Mouse (Mus musculus) neural tube, embryonic 12.5 days (tissue): ENCODE data around the gene Wdr17. TPM values are rescaled to one million over a fixed set of nuclear protein-coding genes. Genes with fewer than 3 reads are reported as not detected.

Source experiments
- ATAC-seq: fragments of 200-750 bp; cut with Nextera tagmentation; 2 replicates; pipeline ENCODE4 v1.8.0; 2017; ENCODE audit warnings: low read depth, mild to moderate bottlenecking, moderate TSS enrichment, moderate library complexity; ENCODE audit not compliant: low FRiP score
- H3K27ac ChIP-seq: fragments of 300-500 bp; sonication (generic); 2 replicates; pipeline ENCODE4 v1.5.1; 2016
- H3K27me3 ChIP-seq: fragments of 300-500 bp; sonication (generic); replicated peaks from 2 replicates; pipeline ENCODE4 v1.6.1; 2016; ENCODE audit warnings: mild to moderate bottlenecking
- H3K36me3 ChIP-seq: fragments of 300-500 bp; sonication (generic); 2 replicates; pipeline ENCODE4 v1.6.1; 2016; ENCODE audit warnings: mild to moderate bottlenecking
- H3K4me1 ChIP-seq: fragments of 300-500 bp; sonication (generic); 2 replicates; pipeline ENCODE4 v1.6.1; 2016
- H3K4me2 ChIP-seq: fragments of 300-500 bp; sonication (generic); replicated peaks from 2 replicates; pipeline ENCODE4 v1.6.1; 2016; ENCODE audit warnings: mild to moderate bottlenecking
- H3K4me3 ChIP-seq: fragments of 300-500 bp; sonication (generic); 2 replicates; pipeline ENCODE4 v1.5.1; 2016
- H3K9ac ChIP-seq: fragments of 300-500 bp; sonication (generic); 2 replicates; pipeline ENCODE4 v1.6.1; 2016; ENCODE audit warnings: mild to moderate bottlenecking
- H3K9me3 ChIP-seq: fragments of 300-500 bp; sonication (generic); 2 replicates; pipeline ENCODE4 v1.6.1; 2016; ENCODE audit warnings: mild to moderate bottlenecking
- WGBS: fragments of 180-500 bp; shearing (Covaris S2); methylation state at CpG from one replicate; pipeline ENCODE4 v1.1.7; 2016; 5-methylcytosine and 5-hydroxymethylcytosine counted together
- polyA plus RNA-seq: library from polyadenylated mRNA; unstranded; fragments of >200 nt; fragmentation: Nextera tagmentation; extraction: Ambion mirVana; gene quantifications from 2 replicates; pipeline ENCODE4 v1.2.1, GENCODE M21; 2016

Gene Wdr17
- polyA plus RNA-seq, result 4.3 and 5.8 TPM in 2 replicates

DNA sequence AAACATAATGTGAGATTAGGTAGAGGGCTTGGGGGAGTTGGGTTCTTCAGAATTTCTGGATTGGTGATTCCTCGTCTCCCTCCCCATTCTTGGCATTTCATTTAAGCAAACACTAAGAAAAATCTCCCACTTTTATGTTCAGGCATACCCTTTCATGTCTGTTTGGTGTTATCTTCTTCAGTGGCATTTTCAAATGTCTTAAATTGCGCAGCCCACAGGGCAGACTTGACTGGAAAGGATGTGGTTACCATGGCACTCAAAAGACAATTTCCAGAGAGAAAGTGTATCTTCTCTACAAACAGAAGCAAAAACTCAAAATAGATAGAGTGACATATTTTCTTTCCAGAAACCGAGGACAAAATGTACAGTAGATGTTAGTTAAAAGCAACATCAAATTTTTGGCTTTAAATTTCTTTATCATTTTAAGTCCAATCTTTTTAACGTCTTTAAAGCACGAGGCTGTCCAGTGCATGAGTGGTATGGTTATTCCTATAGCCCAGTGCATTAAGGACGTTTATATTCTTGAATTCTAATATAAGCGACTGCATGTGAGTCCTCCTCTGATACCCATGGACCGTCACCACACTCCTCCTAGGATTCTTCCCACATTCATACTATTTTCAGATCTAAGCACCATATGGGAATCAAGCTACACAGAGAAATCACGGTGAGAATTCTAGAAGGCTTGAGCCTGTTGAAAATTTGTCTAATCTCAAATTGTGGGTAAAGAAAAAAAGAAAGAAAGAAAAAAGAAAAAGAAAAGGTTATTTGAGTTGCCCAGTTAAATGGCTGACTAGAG is at the start of gene Wdr17:
Wdr17 (minus strand) TSS at position 198 of the 799 bp plus-strand sequence.
- 87% methylated on average over 9 of the region's 9 CpGs for WGBS

DNA sequence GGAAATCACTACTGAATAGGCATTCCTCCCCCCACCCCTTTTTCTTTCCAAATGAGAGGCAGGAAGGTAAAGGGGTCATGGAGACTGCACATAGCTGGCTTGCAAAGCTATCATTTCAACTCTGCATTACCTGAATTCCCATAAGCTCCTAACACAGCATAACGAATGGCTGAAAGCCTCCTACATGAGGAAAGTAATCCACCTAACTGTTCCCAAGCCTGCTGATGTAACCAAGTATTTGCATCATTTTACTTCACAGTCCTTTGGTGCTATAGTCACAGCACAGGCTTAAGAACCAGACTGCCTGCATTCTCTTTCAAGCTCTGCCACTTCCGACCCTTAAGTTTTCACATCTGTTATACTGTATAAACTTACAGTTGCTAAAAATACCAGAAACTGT is 45.3 kb upstream of the Wdr17 start:
- 74% methylated on average over 2 of the region's 2 CpGs for WGBS
- no peaks in the 10 kb centered on the region for H3K4me1 ChIP-seq
- no peak overlapping the region for H3K27ac ChIP-seq
- no peak overlapping the region for H3K4me2 ChIP-seq
- H3K9me3 ChIP-seq, result no peaks in the 10 kb centered on the region
- no peak for ATAC-seq
- H3K36me3 ChIP-seq, result no peaks in the 10 kb centered on the region
- no peak overlapping the region for H3K9ac ChIP-seq
- no peak overlapping the region for H3K4me3 ChIP-seq
- H3K27me3 ChIP-seq, result no peaks in the 10 kb centered on the region

More for the DNA sequence above, at the start of gene Wdr17:
- Histone ChIP-seq H3K27me3 (no peaks in the 10 kb centered on the region), H3K4me2 (no peak within 1 kb of the TSS), H3K27ac (no peak within 1 kb of the TSS), H3K4me1 (no peaks in the 10 kb centered on the region), H3K9me3 (no peaks in the 10 kb centered on the region), H3K4me3 (no peak within 1 kb of the TSS), H3K9ac (no peak within 1 kb of the TSS), H3K36me3 (no peaks in the 10 kb centered on the region)
- ATAC-seq, result no peak

DNA sequence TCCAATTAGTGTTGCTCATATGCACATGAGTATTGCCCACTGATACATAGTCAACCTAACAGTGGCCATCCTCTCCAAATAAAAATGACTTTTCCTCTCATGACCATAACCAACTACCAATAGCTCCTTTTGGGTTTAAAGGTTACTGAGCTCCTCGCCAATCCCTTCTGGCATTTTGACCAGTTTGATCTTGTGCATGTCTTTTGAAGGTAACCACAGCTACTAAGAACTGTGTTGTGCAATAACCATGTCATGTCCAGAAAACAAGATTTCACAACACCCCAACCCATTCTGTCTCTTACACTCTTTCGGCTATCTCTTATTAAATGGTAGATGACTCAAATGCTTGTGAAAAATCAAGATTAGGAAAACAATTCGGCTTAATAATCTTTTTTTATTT is 38.0 kb upstream of the Wdr17 start:
- no peaks in the 10 kb centered on the region for H3K4me1 ChIP-seq
- no peak overlapping the region for H3K4me2 ChIP-seq
- no peak for ATAC-seq
- H3K27ac ChIP-seq, result no peak overlapping the region
- no peaks in the 10 kb centered on the region for H3K9me3 ChIP-seq
- H3K27me3 ChIP-seq, result no peaks in the 10 kb centered on the region
- H3K9ac ChIP-seq, result no peak overlapping the region
- H3K4me3 ChIP-seq, result no peak overlapping the region
- WGBS, result 90% methylated on average over 3 of the region's 3 CpGs
- H3K36me3 ChIP-seq, result no peaks in the 10 kb centered on the region

DNA sequence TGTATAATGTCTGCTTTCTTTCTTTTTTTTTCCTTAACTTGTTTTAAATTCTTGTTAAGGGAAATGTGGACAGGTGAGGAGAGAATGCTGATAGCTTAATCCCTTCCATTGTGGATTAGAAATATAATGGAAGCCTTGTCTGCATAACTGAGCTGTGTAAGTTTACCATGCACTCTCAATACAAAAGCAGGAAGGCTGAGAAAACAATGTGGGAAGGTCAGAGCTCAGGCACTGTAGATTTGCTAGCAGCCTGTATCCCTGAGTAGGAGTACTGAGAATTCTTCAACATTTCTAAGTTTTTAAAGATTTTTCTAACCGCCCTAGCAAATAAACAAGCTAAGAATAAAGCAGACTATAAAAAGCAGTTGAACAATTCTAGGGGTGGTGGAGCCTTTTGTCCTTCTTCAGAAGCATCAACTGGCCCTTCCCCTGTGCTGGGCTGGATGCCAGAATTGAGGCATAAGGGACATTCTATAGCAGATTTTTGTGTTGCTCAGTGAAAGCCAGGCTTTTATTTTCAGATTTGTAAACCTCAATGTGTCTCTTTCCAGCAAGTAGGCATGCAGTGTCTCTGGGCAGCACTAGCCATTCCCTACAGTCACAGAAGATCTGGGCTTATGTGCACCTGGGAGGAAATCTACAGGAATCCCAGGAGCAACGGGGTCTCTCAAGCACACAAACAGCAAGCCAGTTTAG is 35.3 kb upstream of the Wdr17 start:
- Histone ChIP-seq H3K9me3 (no peaks in the 10 kb centered on the region), H3K4me2 (no peak overlapping the region), H3K36me3 (no peaks in the 10 kb centered on the region), H3K27me3 (no peaks in the 10 kb centered on the region), H3K4me3 (no peak overlapping the region), H3K4me1 (no peaks in the 10 kb centered on the region), H3K27ac (no peak overlapping the region), H3K9ac (no peak overlapping the region)
- 43% methylated on average over 2 of the region's 2 CpGs for WGBS
- ATAC-seq, result peak; percentile 61

DNA sequence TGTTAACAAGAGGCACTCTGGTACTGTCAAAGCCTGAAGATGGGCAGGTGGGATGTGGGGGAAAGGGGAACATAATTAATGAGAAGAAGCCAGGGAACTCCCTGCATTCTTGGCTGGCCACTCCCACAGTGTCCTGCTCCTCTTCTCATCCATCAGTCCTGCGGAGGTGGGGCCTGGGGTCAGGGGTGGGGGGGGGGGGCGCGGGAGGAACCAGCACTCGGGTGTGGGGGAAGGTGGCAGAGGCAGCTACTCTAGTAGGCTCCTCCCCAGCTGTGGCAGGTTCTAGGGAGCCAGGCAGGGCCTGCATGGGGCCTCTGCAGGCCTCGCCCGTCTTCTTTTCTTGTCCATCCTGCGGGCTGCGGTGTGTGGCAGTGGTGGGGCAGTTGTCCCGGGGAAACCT is 30.7 kb upstream of the Wdr17 start:
- Histone ChIP-seq H3K4me2 (no peak overlapping the region), H3K4me3 (no peak overlapping the region), H3K27me3 (no peaks in the 10 kb centered on the region), H3K9me3 (no peaks in the 10 kb centered on the region), H3K27ac (no peak overlapping the region), H3K4me1 (no peaks in the 10 kb centered on the region), H3K9ac (no peak overlapping the region), H3K36me3 (no peaks in the 10 kb centered on the region)
- ATAC-seq, result no peak
- WGBS, result 59% methylated on average over 9 of the region's 9 CpGs

DNA sequence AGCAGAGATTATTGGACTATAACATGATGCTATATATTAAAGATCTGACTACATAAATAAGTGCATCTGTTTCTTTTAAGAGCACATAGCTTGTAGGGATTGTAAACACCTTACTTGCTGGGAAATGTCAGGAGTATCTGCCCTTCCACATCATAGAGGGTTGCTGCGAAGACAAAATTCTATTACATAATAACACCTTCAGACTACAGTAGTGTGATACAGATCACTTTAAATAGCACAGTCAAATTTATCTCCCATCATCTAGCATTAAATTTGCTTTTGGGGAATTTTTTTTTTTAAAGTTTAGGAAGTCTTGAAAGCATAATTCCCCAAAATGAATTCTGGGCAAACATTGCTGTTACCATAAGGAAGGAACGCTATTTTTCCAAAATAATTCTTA is 25.9 kb upstream of the Wdr17 start:
- Histone ChIP-seq H3K4me1 (no peaks in the 10 kb centered on the region), H3K36me3 (no peaks in the 10 kb centered on the region), H3K4me3 (no peak overlapping the region), H3K9me3 (no peaks in the 10 kb centered on the region), H3K27ac (no peak overlapping the region), H3K27me3 (no peaks in the 10 kb centered on the region), H3K9ac (no peak overlapping the region), H3K4me2 (no peak overlapping the region)
- no peak for ATAC-seq
- 92% methylated on average over 2 of the region's 2 CpGs for WGBS

DNA sequence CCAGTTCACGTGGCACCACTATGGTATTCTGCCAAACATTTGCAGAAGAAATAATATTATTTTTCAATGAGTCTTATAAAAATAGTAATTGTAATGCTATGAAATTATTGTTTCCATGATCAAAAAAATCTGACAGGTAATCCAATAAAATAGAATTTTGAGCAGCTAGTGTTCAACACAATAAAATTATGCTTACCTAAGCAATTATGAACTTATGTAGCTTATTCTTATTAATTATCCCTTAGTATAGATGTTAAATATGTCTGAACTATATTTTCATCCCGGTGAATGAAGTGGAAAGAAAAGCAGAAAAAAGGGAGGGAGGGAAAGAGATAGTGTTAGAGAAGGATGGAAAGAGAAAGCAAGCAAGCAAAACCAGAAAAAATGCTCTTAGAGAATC is 12.5 kb upstream of the Wdr17 start:
- Histone ChIP-seq H3K4me1 (no peaks in the 10 kb centered on the region), H3K4me3 (no peak overlapping the region), H3K27ac (no peak overlapping the region), H3K4me2 (no peak overlapping the region), H3K9me3 (no peaks in the 10 kb centered on the region), H3K36me3 (no peaks in the 10 kb centered on the region), H3K9ac (no peak overlapping the region), H3K27me3 (no peaks in the 10 kb centered on the region)
- no peak for ATAC-seq
- 87% methylated on average over 2 of the region's 2 CpGs for WGBS

DNA sequence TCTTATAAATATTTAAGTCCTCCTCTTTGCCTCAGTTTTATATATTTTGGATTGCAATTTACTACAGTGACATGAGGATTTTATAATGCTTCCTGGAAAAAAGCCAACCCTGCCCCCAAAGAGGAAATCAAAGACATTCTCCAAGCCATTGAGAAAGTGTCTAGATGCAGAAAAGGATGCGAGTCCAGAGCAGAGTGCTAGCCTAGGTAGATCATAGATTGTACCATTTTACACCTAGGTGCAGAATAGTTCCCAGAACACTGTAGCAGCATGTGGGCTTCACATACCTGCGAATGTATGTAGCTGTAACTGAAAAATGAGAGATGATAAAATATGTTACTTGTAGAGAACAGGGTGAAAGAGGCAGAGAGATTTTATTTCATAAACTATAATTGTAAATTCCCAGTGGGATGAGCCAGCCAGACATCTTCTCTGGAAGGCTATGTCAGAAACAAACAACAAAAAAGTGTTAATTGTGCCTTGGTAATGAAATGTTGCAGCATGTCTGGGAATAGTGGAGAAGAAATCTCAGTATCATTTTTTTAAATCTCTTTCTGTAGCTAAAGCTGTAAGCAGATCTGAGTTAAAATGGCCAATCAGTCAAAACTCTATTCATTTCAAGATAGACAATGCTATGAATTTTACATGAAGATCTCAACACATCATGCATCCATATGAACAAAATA is 7.8 kb upstream of the Wdr17 start:
- Histone ChIP-seq H3K9me3 (no peaks in the 10 kb centered on the region), H3K4me2 (no peak overlapping the region), H3K4me3 (no peak overlapping the region), H3K27me3 (no peaks in the 10 kb centered on the region), H3K36me3 (no peaks in the 10 kb centered on the region), H3K4me1 (no peaks in the 10 kb centered on the region), H3K27ac (no peak overlapping the region), H3K9ac (no peak overlapping the region)
- 93% methylated on average over 2 of the region's 2 CpGs for WGBS
- no peak for ATAC-seq

DNA sequence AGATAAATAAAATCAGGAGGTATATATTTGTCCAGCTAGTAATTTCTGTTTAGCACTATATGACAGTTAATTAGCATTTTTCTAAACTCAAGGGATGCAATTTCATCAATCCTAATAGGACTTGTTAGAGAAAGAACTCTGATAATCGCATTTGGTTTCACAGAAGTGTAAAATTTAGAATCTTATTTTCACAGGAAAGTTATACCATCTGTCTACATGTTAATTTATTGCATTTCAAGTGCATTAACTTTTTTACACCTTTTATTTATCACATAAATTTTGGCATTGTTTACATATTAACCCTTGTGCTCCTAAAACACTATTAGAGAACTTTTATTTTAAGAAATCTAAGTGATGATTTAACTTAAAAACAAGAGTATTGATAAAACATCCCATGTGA is 7.2 kb upstream of the Wdr17 start:
- H3K27ac ChIP-seq, result no peak overlapping the region
- no peak overlapping the region for H3K4me3 ChIP-seq
- ATAC-seq, result no peak
- no peaks in the 10 kb centered on the region for H3K36me3 ChIP-seq
- no peak overlapping the region for H3K4me2 ChIP-seq
- no peaks in the 10 kb centered on the region for H3K9me3 ChIP-seq
- WGBS, result 87% methylated on average over 1 of the region's 1 CpGs
- H3K9ac ChIP-seq, result no peak overlapping the region
- H3K27me3 ChIP-seq, result no peaks in the 10 kb centered on the region
- no peaks in the 10 kb centered on the region for H3K4me1 ChIP-seq

DNA sequence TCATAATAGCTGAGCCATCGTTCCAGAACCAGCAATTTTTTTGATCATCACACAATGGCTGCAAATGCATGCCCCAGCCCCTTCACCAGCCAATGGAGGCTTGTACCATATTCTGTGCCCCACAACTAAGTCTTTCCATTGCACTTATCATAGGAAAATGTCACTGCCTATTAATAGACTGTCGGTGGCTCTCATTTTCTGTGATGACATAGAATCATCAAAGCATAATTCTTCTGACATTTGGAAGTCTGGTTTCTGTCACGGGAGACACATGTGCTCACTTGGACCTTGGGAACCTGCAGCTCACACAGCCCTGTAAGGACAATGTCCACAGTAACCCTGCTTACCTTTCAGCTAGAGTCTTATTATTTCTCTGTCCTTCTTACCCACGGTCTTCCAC is 424 bp downstream of the Wdr17 start:
- no peak overlapping the region for H3K9ac ChIP-seq
- no peak overlapping the region for H3K4me2 ChIP-seq
- no peaks in the 10 kb centered on the region for H3K27me3 ChIP-seq
- no peaks in the 10 kb centered on the region for H3K9me3 ChIP-seq
- ATAC-seq, result no peak
- H3K4me1 ChIP-seq, result no peaks in the 10 kb centered on the region
- no peak overlapping the region for H3K27ac ChIP-seq
- H3K36me3 ChIP-seq, result no peaks in the 10 kb centered on the region
- 88% methylated on average over 4 of the region's 4 CpGs for WGBS
- no peak overlapping the region for H3K4me3 ChIP-seq

DNA sequence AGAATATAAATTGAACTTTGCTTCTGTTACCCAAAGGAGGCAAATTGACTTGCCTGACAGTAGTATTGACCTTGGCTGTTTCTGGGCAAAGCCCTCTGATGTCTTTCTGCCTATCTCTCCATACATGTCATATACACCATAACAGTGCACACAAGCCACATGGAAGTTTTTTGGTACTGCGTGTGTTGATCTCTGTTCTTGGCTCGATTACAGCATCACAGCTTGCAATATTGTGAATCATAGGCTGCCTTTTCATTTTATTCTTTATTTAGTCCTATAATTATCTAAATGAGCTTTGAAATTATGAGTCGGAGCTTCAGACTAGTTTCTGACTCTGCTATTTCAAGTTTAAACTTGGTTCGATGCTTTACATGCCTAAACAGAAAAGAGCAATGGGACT is 10.5 kb downstream of the Wdr17 start:
- H3K36me3 ChIP-seq, result no peaks in the 10 kb centered on the region
- no peak for ATAC-seq
- H3K4me2 ChIP-seq, result no peak overlapping the region
- H3K9me3 ChIP-seq, result no peaks in the 10 kb centered on the region
- H3K27me3 ChIP-seq, result no peaks in the 10 kb centered on the region
- H3K9ac ChIP-seq, result no peak overlapping the region
- no peak overlapping the region for H3K4me3 ChIP-seq
- H3K27ac ChIP-seq, result no peak overlapping the region
- WGBS, result 93% methylated on average over 4 of the region's 4 CpGs
- no peaks in the 10 kb centered on the region for H3K4me1 ChIP-seq

DNA sequence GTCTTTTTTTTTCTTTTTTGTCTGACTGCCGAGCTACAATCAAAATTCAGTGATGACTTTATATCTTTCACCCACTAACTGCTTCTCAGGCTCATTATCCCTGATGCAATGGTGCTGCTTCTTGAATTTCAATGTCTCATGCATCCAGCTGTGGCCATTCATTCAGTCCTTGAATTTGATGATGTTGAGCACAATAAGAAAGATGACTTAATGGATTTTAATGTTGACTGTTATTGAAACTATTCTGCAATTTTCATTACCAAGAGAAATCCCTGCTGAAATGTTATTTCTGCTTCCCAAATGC is 22.3 kb downstream of the Wdr17 start:
- no peak overlapping the region for H3K27ac ChIP-seq
- no peaks in the 10 kb centered on the region for H3K27me3 ChIP-seq
- WGBS, result 62% methylated on average over 1 of the region's 1 CpGs
- H3K4me1 ChIP-seq, result no peaks in the 10 kb centered on the region
- no peak overlapping the region for H3K9ac ChIP-seq
- no peaks in the 10 kb centered on the region for H3K36me3 ChIP-seq
- no peak overlapping the region for H3K4me2 ChIP-seq
- H3K9me3 ChIP-seq, result no peaks in the 10 kb centered on the region
- no peak for ATAC-seq
- no peak overlapping the region for H3K4me3 ChIP-seq
